11 mouse cellular contexts compared by ENCODE assay signal in genomic region chr7:130173914-130174313, GRCm38 (mm10).
DNase-seq lines count a peak whose midpoint lies in the region; ATAC-seq lines count a peak whose summit lies in the region.
"Had no signal": no experiment of that assay in that cellular context is flagged by ENCODE, and none has a peak within 500 bp of the region (broad histone marks: within the 10 kb centered on the region; RNA-seq: fewer than 3 reads in every experiment).

No protein-coding gene starts in this region.

- no peaks in the 10 kb centered on the region for H3K27me3 ChIP-seq in kidney, embryonic 15.5 days
- peaks cover 3% of the 10 kb centered on the region; the same call in 1 of the 2 replicates for H3K27me3 ChIP-seq in midbrain, embryonic 14.5 days (ENCODE audit: control insufficient read depth, insufficient read depth, low read length)
- H3K27me3 ChIP-seq: liver, embryonic 13.5 days had no signal

- 85% methylated on average over 5 of the region's 5 CpGs for WGBS in kidney, embryonic 15.5 days
- 88% methylated on average over 5 of the region's 5 CpGs for WGBS in midbrain, embryonic 14.5 days

- no peak for ATAC-seq in kidney, embryonic 15.5 days (replicated peaks; ENCODE audit: low FRiP score)
- no peak for ATAC-seq in midbrain, embryonic 14.5 days (ENCODE audit: low FRiP score, low TSS enrichment)

- H3K4me1 ChIP-seq in kidney, embryonic 15.5 days = peaks cover 26% of the 10 kb centered on the region
- no peaks in the 10 kb centered on the region for H3K4me1 ChIP-seq in midbrain, embryonic 14.5 days (ENCODE audit: control insufficient read depth, insufficient read depth, low read length)
- H3K4me1 ChIP-seq: liver, embryonic 13.5 days had no signal

- peaks cover 81% of the 10 kb centered on the region for H3K36me3 ChIP-seq in kidney, embryonic 15.5 days
- H3K36me3 ChIP-seq in midbrain, embryonic 14.5 days (ENCODE audit: control insufficient read depth, insufficient read depth, low read length) = peaks cover 14% of the 10 kb centered on the region

- no peak overlapping the region for H3K9ac ChIP-seq in kidney, embryonic 15.5 days
- H3K9ac ChIP-seq in midbrain, embryonic 14.5 days (replicated peaks; ENCODE audit: low read length) = no peak overlapping the region
- H3K9ac ChIP-seq: liver, embryonic 13.5 days had no signal

- no peak overlapping the region for H3K4me2 ChIP-seq in kidney, embryonic 15.5 days
- no peak overlapping the region for H3K4me2 ChIP-seq in midbrain, embryonic 14.5 days (ENCODE audit: low read length)
- H3K4me2 ChIP-seq: liver, embryonic 13.5 days had no signal

- peak overlapping the region; percentile 28; the same call in 1 of the 2 replicates for H3K27ac ChIP-seq in kidney, embryonic 15.5 days
- H3K27ac ChIP-seq in midbrain, embryonic 14.5 days (replicated peaks; ENCODE audit: low read depth, low read length) = no peak overlapping the region
- H3K27ac ChIP-seq: layer of hippocampus, adult 2 months; liver, embryonic 13.5 days had no signal

- H3K4me3 ChIP-seq in kidney, embryonic 15.5 days (replicated peaks) = no peak overlapping the region
- H3K4me3 ChIP-seq in midbrain, embryonic 14.5 days (replicated peaks; ENCODE audit: low read depth, low read length) = no peak overlapping the region
- H3K4me3 ChIP-seq: layer of hippocampus, adult 2 months; liver, embryonic 13.5 days; myocyte had no signal

- no peak for DNase-seq in kidney, adult 8-10 months
- peak; percentile 76 for DNase-seq in NIH3T3 (ENCODE audit: low read depth)
- peak; percentile 83 for DNase-seq in adrenal gland, postnatal 14 days
- peak; percentile 49 for DNase-seq in lung, postnatal 10 days
- DNase-seq in ovary, postnatal 36 days (ENCODE audit: low spot score) = no peak
- no peak for DNase-seq in midbrain, embryonic 14.5 days
- DNase-seq: liver, embryonic 13.5 days; thymus, adult 2 months had no signal

- no peaks in the 10 kb centered on the region for H3K9me3 ChIP-seq in kidney, embryonic 15.5 days (replicated peaks)
- no peaks in the 10 kb centered on the region for H3K9me3 ChIP-seq in midbrain, embryonic 14.5 days (ENCODE audit: control insufficient read depth, low read length)
- H3K9me3 ChIP-seq: liver, embryonic 13.5 days had no signal

Comparison
In these comparisons a context has a peak if more than half of its experiments do, and no peak if none do; other contexts are left out.
1. DNase-seq: peak in NIH3T3 (single experiment), adrenal gland, postnatal 14 days (single experiment) and lung, postnatal 10 days (single experiment); none in kidney, adult 8-10 months (0 of 2), ovary, postnatal 36 days (single experiment) and midbrain, embryonic 14.5 days (single experiment).